Mouse (Mus musculus) testis, adult 10 weeks (tissue): ENCODE measurements around the gene Tbcel. TPM values are rescaled to one million over a fixed set of nuclear protein-coding genes. Genes with fewer than 3 reads are reported as not detected.

Source experiments
- polyA plus RNA-seq: library from polyadenylated mRNA; stranded (reverse); fragments of 350-450 nt; fragmentation: Illumina TruSeq; extraction: RNeasy Lipid Tissue Mini Kit (QIAGEN cat#74804); gene quantifications from one replicate; pipeline ENCODE4 v1.2.3, GENCODE M21; 2014; ENCODE audit warnings: low read depth, low replicate concordance

The Tbcel gene
- 40.2 TPM for polyA plus RNA-seq

DNA sequence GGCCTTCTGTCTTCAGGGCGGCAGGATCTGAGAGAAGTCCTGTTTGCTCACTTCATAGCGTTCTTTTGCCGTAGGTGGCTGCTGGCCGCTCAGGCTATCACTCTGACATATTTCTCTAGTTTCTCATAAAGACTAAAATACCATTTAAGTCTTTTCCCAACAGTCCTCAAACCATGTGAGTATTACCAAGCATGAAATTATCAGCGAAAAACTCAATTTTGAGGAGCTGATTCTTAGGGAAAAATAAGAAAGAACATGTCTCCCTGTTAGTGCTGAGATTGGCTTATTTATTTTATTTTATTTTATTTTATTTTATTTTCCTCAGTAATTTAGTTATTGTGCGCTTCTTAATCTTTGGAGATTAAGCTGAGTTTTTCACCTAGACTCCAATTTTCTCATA, at the start of gene Tbcel:
Gene Tbcel, minus strand, starts transcription at position 101 of the 400 bp plus-strand sequence.

DNA sequence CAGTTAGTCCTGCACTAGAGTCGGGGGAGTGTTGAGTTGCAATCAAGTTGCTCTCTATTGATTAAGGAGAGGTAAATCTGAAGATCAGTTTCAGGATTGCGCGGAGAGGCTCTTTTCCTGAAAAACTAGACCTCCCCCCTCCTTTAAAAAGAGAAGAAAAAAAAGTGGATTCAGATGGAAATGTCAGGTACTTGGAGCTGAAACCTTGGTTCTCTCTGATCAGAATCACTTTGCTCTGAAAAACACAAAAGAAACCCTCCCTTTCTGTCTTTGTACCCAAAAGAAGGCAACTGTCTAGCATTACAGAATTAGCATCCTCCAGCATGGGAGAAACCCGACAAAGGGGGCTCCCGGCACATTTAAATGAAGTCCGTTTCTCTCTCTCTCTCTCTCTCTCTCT, 107.8 kb downstream of the Tbcel start, which contains the start of gene Tecta:
Gene Tecta, minus strand, starts transcription at position 101 of the 400 bp plus-strand sequence.

Other genes with a start within 250 kb of the Tbcel start
- gene Sc5d, start 243.6 kb downstream of the Tbcel start, polyA plus RNA-seq = 28.3 TPM
- 0.13 TPM for gene Tecta, start 107.9 kb downstream of the Tbcel start, polyA plus RNA-seq